Mouse (Mus musculus) testis, postnatal 10 days (tissue): ENCODE measurements around the gene Scarb2.
"Not testable (repeated sequence)": the region's sequence is repeated elsewhere in the genome, so short reads cannot be mapped to it uniquely, and the experiment has no call there.

ENCODE experiments used
- DNase-seq: peaks from one replicate; pipeline ENCODE4 v3.0.0; 2021; ENCODE audit warnings: low spot score

The Scarb2 gene

GRCm38 (mm10) chr5:92506733-92507132 lies at the start of gene Scarb2:
Gene Scarb2 (minus strand): TSS chr5:92506833.
- no peak for DNase-seq

- no peak for DNase-seq
Observed at GRCm38 (mm10) chr5:92555905-92556304, 49.3 kb upstream of the Scarb2 start.

GRCm38 (mm10) chr5:92554891-92555511 lies 48.4 kb upstream of the Scarb2 start, which contains the start of gene Fam47e:
Gene Fam47e (plus strand): TSS chr5:92555069.
- DNase-seq = no peak

GRCm38 (mm10) chr5:92554443-92554842 lies 47.8 kb upstream of the Scarb2 start:
- DNase-seq = no peak

GRCm38 (mm10) chr5:92553939-92554338 lies 47.3 kb upstream of the Scarb2 start:
- DNase-seq = no peak

- DNase-seq = no peak
Observed at GRCm38 (mm10) chr5:92552611-92553010, 46.0 kb upstream of the Scarb2 start.

- no peak for DNase-seq
Observed at GRCm38 (mm10) chr5:92539698-92540097, 33.1 kb upstream of the Scarb2 start.

GRCm38 (mm10) chr5:92524821-92525258 lies 18.2 kb upstream of the Scarb2 start:
- no peak for DNase-seq

GRCm38 (mm10) chr5:92521131-92521530 lies 14.5 kb upstream of the Scarb2 start:
- DNase-seq = not testable (repeated sequence)

GRCm38 (mm10) chr5:92512066-92512465 lies 5.4 kb upstream of the Scarb2 start:
- no peak for DNase-seq

GRCm38 (mm10) chr5:92511256-92511655 lies 4.6 kb upstream of the Scarb2 start:
- DNase-seq = no peak

GRCm38 (mm10) chr5:92508853-92509252 lies 2.2 kb upstream of the Scarb2 start:
- DNase-seq = no peak

GRCm38 (mm10) chr5:92506301-92506729 lies 318 bp downstream of the Scarb2 start:
- peak; percentile 59 for DNase-seq

- peak; percentile 95 for DNase-seq
Observed at GRCm38 (mm10) chr5:92505402-92505865, 1.2 kb downstream of the Scarb2 start.

GRCm38 (mm10) chr5:92504676-92505400 lies 1.8 kb downstream of the Scarb2 start:
- peak; percentile 71 for DNase-seq

- peak; percentile 23 for DNase-seq
Observed at GRCm38 (mm10) chr5:92503856-92504618, 2.6 kb downstream of the Scarb2 start.

- DNase-seq = peak; percentile 35
Observed at GRCm38 (mm10) chr5:92503356-92503847, 3.2 kb downstream of the Scarb2 start.

- DNase-seq = no peak
Observed at GRCm38 (mm10) chr5:92499378-92499777, 7.3 kb downstream of the Scarb2 start.

GRCm38 (mm10) chr5:92498661-92499060 lies 8.0 kb downstream of the Scarb2 start:
- no peak for DNase-seq

- no peak for DNase-seq
Observed at GRCm38 (mm10) chr5:92498225-92498624, 8.4 kb downstream of the Scarb2 start.

GRCm38 (mm10) chr5:92495771-92496409 lies 10.7 kb downstream of the Scarb2 start:
- DNase-seq = peak; percentile 34

- peak; percentile 25 for DNase-seq
Observed at GRCm38 (mm10) chr5:92495291-92495690, 11.3 kb downstream of the Scarb2 start.
